Mouse (Mus musculus): Measurements from ENCODE around the gene Gm47955. TPM values are rescaled to one million over a fixed set of nuclear protein-coding genes. Genes with fewer than 3 reads are reported as not detected.

Gene Gm47955
- polyA plus RNA-seq, 1 experiment, result not detected

GRCm38 (mm10) chr1:83006218-83007179 lies 46.4 kb downstream of the Gm47955 start:
- DNase-seq (ENCODE audit: low read depth), result peak; percentile 2
- TF ChIP-seq CTCF (IDR thresholded peaks at IDR 0.05; ENCODE audit: borderline replicate concordance, extremely low read depth, insufficient read depth, insufficient read length), result no peak
- TF ChIP-seq POLR2A (IDR thresholded peaks at IDR 0.05; ENCODE audit: borderline replicate concordance, extremely low read depth, insufficient read depth, insufficient read length, poor library complexity, severe bottlenecking), result no peak

- TF ChIP-seq POLR2A (IDR thresholded peaks at IDR 0.05; ENCODE audit: borderline replicate concordance, extremely low read depth, insufficient read depth, insufficient read length, poor library complexity, severe bottlenecking) (no peak), CTCF (IDR thresholded peaks at IDR 0.05; ENCODE audit: borderline replicate concordance, extremely low read depth, insufficient read depth, insufficient read length) (no peak)
- DNase-seq (ENCODE audit: low read depth), result peak; percentile 74
Observed at GRCm38 (mm10) chr1:83007471-83007870, 47.4 kb downstream of the Gm47955 start.

Other genes with a start within 250 kb of the Gm47955 start
- 299 and 302 TPM in 2 replicates for gene Mff, start 235.4 kb upstream of the Gm47955 start, polyA plus RNA-seq (2012; rRNA removed)
- gene Tm4sf20, start 191.8 kb upstream of the Gm47955 start, polyA plus RNA-seq (2012; rRNA removed), result not detected in 2 replicates
- not detected in 2 replicates for gene Gm47791, start 189.0 kb upstream of the Gm47955 start, polyA plus RNA-seq (2012; rRNA removed)
- 52.6 and 55.4 TPM in 2 replicates for gene Agfg1, start 120.8 kb upstream of the Gm47955 start, polyA plus RNA-seq (2012; rRNA removed)
- 2.2 and 3.0 TPM in 2 replicates for gene A030005L19Rik, start 47.0 kb upstream of the Gm47955 start, polyA plus RNA-seq (2012; rRNA removed)
- gene A030014E15Rik, start 35.4 kb upstream of the Gm47955 start, polyA plus RNA-seq (2012; rRNA removed), result 0.24 TPM in 1 of 2 replicates, not detected in the other
- not detected in 2 replicates for gene Gm6217, start 28.9 kb upstream of the Gm47955 start, polyA plus RNA-seq (2012; rRNA removed)
- not detected in 2 replicates for gene A030003K21Rik, start 16.9 kb upstream of the Gm47955 start, polyA plus RNA-seq (2012; rRNA removed)
- not detected in 2 replicates for gene Gm7544, start 4.3 kb upstream of the Gm47955 start, polyA plus RNA-seq (2012; rRNA removed)
- gene Gm47959, start 40.3 kb downstream of the Gm47955 start, polyA plus RNA-seq (2012; rRNA removed), result not detected in 2 replicates
- gene Slc19a3, start 78.2 kb downstream of the Gm47955 start, polyA plus RNA-seq (2012; rRNA removed), result 1.00 and 1.1 TPM in 2 replicates
- not detected in 2 replicates for gene Krtap28-10, start 82.2 kb downstream of the Gm47955 start, polyA plus RNA-seq (2012; rRNA removed)
- gene Gm47969, start 84.6 kb downstream of the Gm47955 start, polyA plus RNA-seq (2012; rRNA removed), result not detected in 2 replicates
- not detected in 2 replicates for gene A030005K14Rik, start 99.1 kb downstream of the Gm47955 start, polyA plus RNA-seq (2012; rRNA removed)
- not detected in 2 replicates for gene Krtap28-13, start 100.6 kb downstream of the Gm47955 start, polyA plus RNA-seq (2012; rRNA removed)
- gene Ccl20, start 156.5 kb downstream of the Gm47955 start, polyA plus RNA-seq (2012; rRNA removed), result 0.11 TPM in 1 of 2 replicates, not detected in the other
- gene Daw1, start 199.5 kb downstream of the Gm47955 start, polyA plus RNA-seq (2012; rRNA removed), result 2.3 and 2.8 TPM in 2 replicates